Mouse (Mus musculus): Measurements from ENCODE around the gene Msrb3. TPM values are rescaled to one million over a fixed set of nuclear protein-coding genes. Genes with fewer than 3 reads are reported as not detected.

Msrb3 gene
- polyA plus RNA-seq, 1 experiment from 2014 or later, result 18.8 TPM

DNA sequence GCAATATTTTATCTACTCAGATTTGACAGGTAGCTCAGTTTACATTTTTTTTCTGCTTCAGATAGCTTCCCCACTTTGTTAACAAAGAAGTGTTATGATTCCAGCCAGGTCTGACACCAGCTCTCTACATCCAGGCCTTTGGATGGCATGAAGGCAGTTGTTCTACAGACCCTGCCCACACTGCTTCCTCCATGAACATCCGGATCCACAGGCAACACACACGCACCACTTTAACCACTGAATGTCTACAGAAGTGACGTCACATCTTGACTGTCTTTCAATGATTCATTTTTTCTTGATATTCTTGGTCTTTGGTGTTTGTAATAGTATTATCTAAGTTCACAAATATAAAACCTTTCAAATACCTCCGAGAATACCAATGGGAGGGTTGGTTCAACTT lies 102.2 kb downstream of the Msrb3 start:
- Histone ChIP-seq H3K36me3 (ENCODE audit: insufficient read depth, low read length) (no peaks in the 10 kb centered on the region), H3K27me3 (replicated peaks; ENCODE audit: insufficient read depth, low read length) (no peaks in the 10 kb centered on the region), H3K9me3 (ENCODE audit: low read length) (no peaks in the 10 kb centered on the region), H3K4me2 (replicated peaks; ENCODE audit: low read depth, low read length) (no peak overlapping the region), H3K4me1 (ENCODE audit: insufficient read depth, low read depth, low read length) (peaks cover 7% of the 10 kb centered on the region; the same call in 1 of the 2 replicates), H3K9ac (replicated peaks; ENCODE audit: low read depth) (no peak overlapping the region), H3K27ac (ENCODE audit: low read length) (no peak overlapping the region), H3K4me3 (ENCODE audit: low read depth, low read length) (no peak overlapping the region)
- 76% methylated on average over 4 of the region's 4 CpGs for WGBS
- no peak for TF ChIP-seq EP300 (IDR thresholded peaks at IDR 0.05)
- ATAC-seq (no peak), DNase-seq (ENCODE audit: low spot score) (no peak)

DNA sequence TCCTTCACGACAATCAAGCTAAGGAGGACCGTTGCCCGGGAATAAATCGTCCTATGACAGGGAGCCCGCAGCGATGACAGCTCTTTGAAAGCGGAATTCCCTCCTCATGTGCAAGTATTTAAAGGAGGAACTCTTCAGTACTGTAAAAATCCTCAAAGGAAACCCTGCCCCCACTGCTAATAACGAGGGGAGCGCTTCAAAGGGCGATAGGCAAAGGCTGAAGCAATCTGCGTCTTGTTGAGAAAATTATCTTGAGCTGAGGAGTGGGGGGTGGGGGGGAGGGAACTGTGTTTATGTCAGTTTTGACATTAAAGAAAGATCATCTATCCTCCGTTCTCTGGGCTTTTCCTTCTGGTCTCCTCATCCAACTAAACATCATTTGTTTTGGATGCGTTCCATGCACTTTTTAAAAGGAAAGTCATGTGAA lies 104.5 kb downstream of the Msrb3 start:
- Histone ChIP-seq H3K27ac (ENCODE audit: low read length) (no peak overlapping the region), H3K4me2 (replicated peaks; ENCODE audit: low read depth, low read length) (peak overlapping the region; percentile 38), H3K9ac (replicated peaks; ENCODE audit: low read depth) (no peak overlapping the region), H3K4me1 (ENCODE audit: insufficient read depth, low read depth, low read length) (peaks cover 7% of the 10 kb centered on the region; the same call in 1 of the 2 replicates), H3K27me3 (replicated peaks; ENCODE audit: insufficient read depth, low read length) (no peaks in the 10 kb centered on the region), H3K9me3 (ENCODE audit: low read length) (no peaks in the 10 kb centered on the region), H3K4me3 (ENCODE audit: low read depth, low read length) (peak overlapping the region; percentile 10; the same call in 1 of the 2 replicates), H3K36me3 (ENCODE audit: insufficient read depth, low read length) (no peaks in the 10 kb centered on the region)
- DNase-seq (ENCODE audit: low spot score), result no peak
- no peak for TF ChIP-seq EP300 (IDR thresholded peaks at IDR 0.05)
- TF ChIP-seq CTCF (IDR thresholded peaks at IDR 0.05), result no peak
- 3% methylated on average over 13 of the region's 13 CpGs for WGBS
- no peak for ATAC-seq

DNA sequence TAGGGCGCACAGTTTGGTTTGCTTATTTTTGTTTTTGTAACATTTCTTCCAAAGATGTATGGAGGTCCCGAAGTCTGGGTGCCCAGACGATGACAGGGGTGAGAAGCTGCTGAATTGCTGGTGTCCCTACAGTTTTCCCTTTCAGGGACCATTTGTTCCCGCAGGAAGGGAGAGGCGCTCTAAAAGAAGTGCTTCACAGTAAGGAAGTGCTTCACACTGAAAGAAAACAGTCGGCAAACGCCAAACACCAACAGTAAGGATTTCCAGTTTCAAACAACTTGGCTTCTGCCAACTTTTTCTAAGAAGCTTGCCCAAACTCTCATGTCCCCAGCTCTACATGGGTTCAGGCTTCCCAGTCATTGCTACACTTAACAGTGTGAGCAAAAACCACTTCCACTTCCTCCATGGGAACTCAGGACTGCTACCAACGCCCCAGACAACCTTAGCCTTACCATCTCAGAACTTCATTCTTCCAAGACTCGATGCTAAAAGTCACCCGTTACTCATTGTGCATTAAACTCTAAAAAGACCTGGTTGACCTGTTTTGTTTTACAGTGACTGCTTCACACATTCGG lies 106.6 kb downstream of the Msrb3 start:
- no peak overlapping the region for H3K4me2 ChIP-seq (replicated peaks; ENCODE audit: low read depth, low read length)
- 39% methylated on average over 11 of the region's 11 CpGs for WGBS
- TF ChIP-seq CTCF (IDR thresholded peaks at IDR 0.05) (no peak), EP300 (IDR thresholded peaks at IDR 0.05) (no peak)
- no peaks in the 10 kb centered on the region for H3K9me3 ChIP-seq (ENCODE audit: low read length)
- peaks cover 7% of the 10 kb centered on the region; the same call in 1 of the 2 replicates for H3K4me1 ChIP-seq (ENCODE audit: insufficient read depth, low read depth, low read length)
- no peaks in the 10 kb centered on the region for H3K36me3 ChIP-seq (ENCODE audit: insufficient read depth, low read length)
- no peak overlapping the region for H3K4me3 ChIP-seq (ENCODE audit: low read depth, low read length)
- no peak overlapping the region for H3K9ac ChIP-seq (replicated peaks; ENCODE audit: low read depth)
- H3K27me3 ChIP-seq (replicated peaks; ENCODE audit: insufficient read depth, low read length), result no peaks in the 10 kb centered on the region
- ATAC-seq, result no peak; the same call in 1 of the 2 replicates
- no peak overlapping the region for H3K27ac ChIP-seq (ENCODE audit: low read length)
- DNase-seq (ENCODE audit: low spot score), result peak; percentile 44

DNA sequence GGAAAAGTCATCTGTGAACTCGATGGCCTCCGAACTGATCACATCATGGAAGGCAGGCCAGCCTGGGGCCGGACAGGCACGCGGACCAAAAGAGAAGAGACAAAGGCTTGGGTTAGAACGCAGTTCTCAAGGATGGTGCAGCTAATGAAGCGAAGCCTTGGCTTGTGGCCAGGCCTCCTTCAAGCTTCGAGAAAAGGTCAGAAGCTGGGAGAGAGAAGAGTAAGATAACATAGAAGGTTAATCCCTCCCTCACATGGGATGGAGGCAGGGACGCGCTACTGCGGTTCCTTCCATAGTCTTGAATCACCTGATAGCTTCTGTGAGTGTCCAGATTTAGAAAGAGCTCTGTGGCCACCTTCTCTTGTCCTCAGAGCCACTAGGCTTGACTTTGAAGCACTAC lies 107.5 kb downstream of the Msrb3 start:
- Histone ChIP-seq H3K27me3 (replicated peaks; ENCODE audit: insufficient read depth, low read length) (no peaks in the 10 kb centered on the region), H3K36me3 (ENCODE audit: insufficient read depth, low read length) (no peaks in the 10 kb centered on the region), H3K9ac (replicated peaks; ENCODE audit: low read depth) (no peak overlapping the region), H3K4me2 (replicated peaks; ENCODE audit: low read depth, low read length) (no peak overlapping the region), H3K4me3 (ENCODE audit: low read depth, low read length) (no peak overlapping the region), H3K27ac (ENCODE audit: low read length) (no peak overlapping the region), H3K4me1 (ENCODE audit: insufficient read depth, low read depth, low read length) (peaks cover 7% of the 10 kb centered on the region; the same call in 1 of the 2 replicates), H3K9me3 (ENCODE audit: low read length) (no peaks in the 10 kb centered on the region)
- 81% methylated on average over 11 of the region's 11 CpGs for WGBS
- DNase-seq (ENCODE audit: low spot score) (no peak), ATAC-seq (no peak)
- TF ChIP-seq EP300 (IDR thresholded peaks at IDR 0.05), result no peak
- TF ChIP-seq CTCF (IDR thresholded peaks at IDR 0.05), result no peak

DNA sequence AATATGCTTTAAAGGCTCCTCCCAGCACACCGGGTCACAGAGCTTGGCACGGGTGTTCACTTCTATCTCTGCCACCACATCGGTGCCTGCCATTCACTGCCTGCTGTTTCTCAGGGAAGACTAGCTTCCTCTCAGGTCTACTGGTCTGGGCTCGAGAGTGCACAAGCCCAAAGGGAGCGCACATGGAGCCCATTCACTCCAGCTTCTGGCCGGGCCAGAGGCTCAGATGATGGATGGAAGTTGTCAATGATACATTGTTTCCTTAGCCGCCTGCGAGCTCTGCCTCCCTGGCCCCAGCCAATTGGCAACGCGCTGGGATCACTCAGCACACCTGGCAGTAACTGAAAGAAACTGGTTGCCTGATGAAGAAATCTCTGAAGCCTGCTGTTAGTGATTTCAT lies 111.7 kb downstream of the Msrb3 start:
- TF ChIP-seq CTCF (IDR thresholded peaks at IDR 0.05) (no peak), EP300 (IDR thresholded peaks at IDR 0.05) (no peak)
- Histone ChIP-seq H3K4me3 (ENCODE audit: low read depth, low read length) (no peak overlapping the region), H3K36me3 (ENCODE audit: insufficient read depth, low read length) (no peaks in the 10 kb centered on the region), H3K9ac (replicated peaks; ENCODE audit: low read depth) (no peak overlapping the region), H3K4me1 (ENCODE audit: insufficient read depth, low read depth, low read length) (no peaks in the 10 kb centered on the region), H3K27ac (ENCODE audit: low read length) (no peak overlapping the region), H3K27me3 (replicated peaks; ENCODE audit: insufficient read depth, low read length) (no peaks in the 10 kb centered on the region), H3K9me3 (ENCODE audit: low read length) (no peaks in the 10 kb centered on the region), H3K4me2 (replicated peaks; ENCODE audit: low read depth, low read length) (no peak overlapping the region)
- 41% methylated on average over 10 of the region's 10 CpGs for WGBS
- ATAC-seq (no peak), DNase-seq (ENCODE audit: low spot score) (no peak)

DNA sequence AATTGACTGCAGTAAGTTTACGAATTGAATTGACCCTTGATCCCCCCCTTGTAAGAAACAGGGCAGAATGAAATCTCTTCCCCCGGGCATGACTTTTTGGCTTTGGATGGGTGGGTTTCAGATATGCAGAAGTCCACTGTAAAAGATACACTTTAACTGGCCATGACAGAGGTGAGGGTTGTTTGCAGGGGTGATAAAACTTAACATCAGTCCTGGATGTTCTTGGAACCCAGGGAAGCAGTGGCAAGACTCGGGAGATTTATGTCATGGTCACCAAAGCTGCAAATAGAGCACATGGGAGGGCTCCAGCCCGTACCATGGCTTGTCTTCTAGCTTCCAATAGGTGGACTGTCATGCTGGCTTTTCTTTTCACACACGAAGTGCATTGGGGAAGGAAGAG lies 114.4 kb downstream of the Msrb3 start:
- DNase-seq (ENCODE audit: low spot score) (no peak), ATAC-seq (no peak)
- Histone ChIP-seq H3K4me2 (replicated peaks; ENCODE audit: low read depth, low read length) (no peak overlapping the region), H3K36me3 (ENCODE audit: insufficient read depth, low read length) (no peaks in the 10 kb centered on the region), H3K4me1 (ENCODE audit: insufficient read depth, low read depth, low read length) (no peaks in the 10 kb centered on the region), H3K27me3 (replicated peaks; ENCODE audit: insufficient read depth, low read length) (no peaks in the 10 kb centered on the region), H3K9ac (replicated peaks; ENCODE audit: low read depth) (no peak overlapping the region), H3K4me3 (ENCODE audit: low read depth, low read length) (no peak overlapping the region), H3K9me3 (ENCODE audit: low read length) (no peaks in the 10 kb centered on the region), H3K27ac (ENCODE audit: low read length) (no peak overlapping the region)
- TF ChIP-seq EP300 (IDR thresholded peaks at IDR 0.05), result no peak
- no peak for TF ChIP-seq CTCF (IDR thresholded peaks at IDR 0.05)
- 61% methylated on average over 5 of the region's 5 CpGs for WGBS

DNA sequence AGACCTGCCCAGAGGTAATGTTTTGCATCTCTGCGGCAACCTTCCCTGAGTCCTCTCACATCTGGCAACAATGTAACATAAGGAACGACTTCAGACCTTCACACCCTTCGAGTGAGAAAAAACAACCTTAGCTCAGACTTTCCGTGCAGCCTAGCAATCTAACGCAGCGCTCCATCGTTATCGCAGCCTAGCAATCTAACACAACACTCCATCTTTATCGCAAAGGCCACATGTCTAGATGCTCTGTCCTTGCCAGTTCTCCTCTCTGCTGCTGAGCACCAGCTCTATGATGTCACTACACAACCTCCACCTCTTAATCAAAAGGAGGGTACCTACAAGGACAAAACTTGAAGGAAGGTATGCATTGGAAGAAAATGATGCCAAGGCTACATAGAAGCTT lies 115.5 kb downstream of the Msrb3 start:
- no peak for DNase-seq (ENCODE audit: low spot score)
- 79% methylated on average over 9 of the region's 9 CpGs for WGBS
- Histone ChIP-seq H3K9me3 (ENCODE audit: low read length) (no peaks in the 10 kb centered on the region), H3K27ac (ENCODE audit: low read length) (no peak overlapping the region), H3K4me3 (ENCODE audit: low read depth, low read length) (no peak overlapping the region), H3K36me3 (ENCODE audit: insufficient read depth, low read length) (no peaks in the 10 kb centered on the region), H3K27me3 (replicated peaks; ENCODE audit: insufficient read depth, low read length) (no peaks in the 10 kb centered on the region), H3K4me1 (ENCODE audit: insufficient read depth, low read depth, low read length) (no peaks in the 10 kb centered on the region), H3K9ac (replicated peaks; ENCODE audit: low read depth) (no peak overlapping the region), H3K4me2 (replicated peaks; ENCODE audit: low read depth, low read length) (no peak overlapping the region)
- TF ChIP-seq CTCF (IDR thresholded peaks at IDR 0.05) (no peak), EP300 (IDR thresholded peaks at IDR 0.05) (no peak)
- ATAC-seq, result no peak

All from lung, postnatal 0 days (tissue).